Mouse (Mus musculus) olfactory bulb, adult 2 months (tissue): ENCODE measurements around the gene Rps29.

ENCODE experiments used
- CTCF ChIP-seq: fragments of 200-500 bp; IDR thresholded peaks from 2 replicates; pipeline ENCODE4 v1.5.1; 2012; ENCODE audit warnings: low read depth, mild to moderate bottlenecking, low read length, moderate library complexity; ENCODE audit not compliant: insufficient read depth
- POLR2A ChIP-seq: fragments of 200-500 bp; IDR thresholded peaks from 2 replicates; pipeline ENCODE4 v1.6.1; 2012; ENCODE audit warnings: mild to moderate bottlenecking, low read depth, low read length, moderate library complexity; ENCODE audit not compliant: insufficient read depth

GRCm38 (mm10) chr12:69119908-69120307 lies 39.1 kb downstream of the Rps29 start:
- TF ChIP-seq CTCF (no peak), POLR2A (no peak)
